Mouse (Mus musculus) neutrophil, adult 5-6 weeks (primary cell): ENCODE results near the gene Kif18b. TPM values are rescaled to one million over a fixed set of nuclear protein-coding genes. Genes with fewer than 3 reads are reported as not detected.

Experiments used
- ATAC-seq: fragments of 151-379, 151-347 bp; 2 replicates; pipeline ENCODE4 v1.8.0; 2017; ENCODE audit warnings: mild to moderate bottlenecking, moderate TSS enrichment; ENCODE audit not compliant: insufficient number of reproducible peaks, poor library complexity, low FRiP score, severe bottlenecking; ENCODE audit errors: extremely low read depth
- total RNA-seq: library from RNA; stranded (forward); fragments of 200-1000 nt; gene quantifications from 2 replicates; pipeline ENCODE4 v1.2.3, GENCODE M21; 2017

Kif18b gene
- 0.37 TPM in 1 of 2 replicates, not detected in the other for total RNA-seq

- ATAC-seq = peak; percentile 93
Measured at GRCm38 (mm10) chr11:102924557-102925350, at the start of gene Kif18b. Kif18b (minus strand) TSS chr11:102925124.

GRCm38 (mm10) chr11:102972326-102972725 lies 47.4 kb upstream of the Kif18b start:
- ATAC-seq = no peak

- ATAC-seq = no peak
Measured at GRCm38 (mm10) chr11:102971604-102972003, 46.7 kb upstream of the Kif18b start.

GRCm38 (mm10) chr11:102964547-102965091 lies 39.7 kb upstream of the Kif18b start:
- no peak for ATAC-seq

- ATAC-seq = no peak
Measured at GRCm38 (mm10) chr11:102963855-102964546, 39.1 kb upstream of the Kif18b start.

GRCm38 (mm10) chr11:102963246-102963854 lies 38.4 kb upstream of the Kif18b start:
- no peak for ATAC-seq

GRCm38 (mm10) chr11:102962861-102963245 lies 37.9 kb upstream of the Kif18b start:
- ATAC-seq = no peak

GRCm38 (mm10) chr11:102961082-102961481 lies 36.2 kb upstream of the Kif18b start:
- ATAC-seq = no peak

- no peak for ATAC-seq
Measured at GRCm38 (mm10) chr11:102958870-102959269, 33.9 kb upstream of the Kif18b start.

- ATAC-seq = no peak
Measured at GRCm38 (mm10) chr11:102958431-102958830, 33.5 kb upstream of the Kif18b start.

- ATAC-seq = no peak
Measured at GRCm38 (mm10) chr11:102957692-102958091, 32.8 kb upstream of the Kif18b start.

- no peak for ATAC-seq
Measured at GRCm38 (mm10) chr11:102956962-102957614, 32.2 kb upstream of the Kif18b start.

- ATAC-seq = no peak
Measured at GRCm38 (mm10) chr11:102952922-102953321, 28.0 kb upstream of the Kif18b start.

GRCm38 (mm10) chr11:102948043-102948961 lies 23.4 kb upstream of the Kif18b start:
- ATAC-seq = no peak

GRCm38 (mm10) chr11:102946992-102947343 lies 22.0 kb upstream of the Kif18b start:
- ATAC-seq = no peak

GRCm38 (mm10) chr11:102946265-102946991 lies 21.5 kb upstream of the Kif18b start, which contains the start of gene C1ql1:
C1ql1 (minus strand) TSS chr11:102946688.
- no peak for ATAC-seq
